Mouse (Mus musculus): Measurements from ENCODE around the gene Otor. TPM values are rescaled to one million over a fixed set of nuclear protein-coding genes. Genes with fewer than 3 reads are reported as not detected.
A peak's percentile ranks its signal among the peaks of the same experiment; 100 is the strongest.

The Otor gene
- polyA plus RNA-seq, 2 experiments = 5.6 to 7.7 TPM

DNA sequence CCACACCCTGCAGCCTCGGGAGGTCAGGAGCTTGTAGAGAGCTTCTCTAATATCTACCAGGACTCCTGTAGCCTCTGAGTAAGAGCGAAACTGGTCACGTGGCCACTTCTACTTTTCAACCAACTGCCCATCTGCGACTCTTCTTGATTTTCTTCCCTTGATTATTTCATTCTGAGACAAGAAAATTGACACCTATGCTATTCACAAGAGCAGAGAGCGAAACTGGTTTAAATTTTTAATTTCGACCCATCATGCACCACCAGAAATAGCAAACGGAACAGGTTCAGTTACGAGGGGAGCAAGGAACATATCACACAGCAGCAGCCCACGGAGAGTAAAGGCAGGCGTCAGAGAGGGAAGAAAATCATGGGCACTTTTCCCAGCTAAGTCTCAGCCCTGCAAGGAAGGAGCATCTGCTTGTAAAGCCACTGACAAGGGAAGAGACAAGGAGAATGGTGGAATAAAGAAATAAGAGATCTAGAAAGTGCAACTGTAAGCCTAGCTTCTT, 43.1 kb upstream of the Otor start:
- Histone ChIP-seq H3K4me3 (replicated peaks; ENCODE audit: low read length) (no peak overlapping the region), H3K36me3 (ENCODE audit: control insufficient read depth, insufficient read depth, low read length) (no peaks in the 10 kb centered on the region), H3K27ac (replicated peaks; ENCODE audit: low read depth, low read length) (no peak overlapping the region; the same call in 1 of the 2 replicates), H3K27me3 (ENCODE audit: control insufficient read depth, insufficient read depth, low read length) (no peaks in the 10 kb centered on the region), H3K4me2 (replicated peaks; ENCODE audit: low read depth, low read length, severe bottlenecking) (peak overlapping the region; percentile 18; the same call in 1 of the 2 replicates), H3K9me3 (ENCODE audit: control insufficient read depth, low read length) (no peaks in the 10 kb centered on the region), H3K4me1 (ENCODE audit: control insufficient read depth, insufficient read depth, low read length) (peaks cover 10% of the 10 kb centered on the region; the same call in 1 of the 2 replicates), H3K9ac (ENCODE audit: low read depth, low read length, severe bottlenecking) (no peak overlapping the region)
- DNase-seq (ENCODE audit: low spot score) (no peak), ATAC-seq (ENCODE audit: low FRiP score, low read depth) (no peak)
- WGBS = 68% methylated on average over 10 of the region's 10 CpGs
- no peak for TF ChIP-seq POLR2A (IDR thresholded peaks at IDR 0.05; ENCODE audit: borderline replicate concordance, extremely low read depth, insufficient read depth, insufficient read length)

DNA sequence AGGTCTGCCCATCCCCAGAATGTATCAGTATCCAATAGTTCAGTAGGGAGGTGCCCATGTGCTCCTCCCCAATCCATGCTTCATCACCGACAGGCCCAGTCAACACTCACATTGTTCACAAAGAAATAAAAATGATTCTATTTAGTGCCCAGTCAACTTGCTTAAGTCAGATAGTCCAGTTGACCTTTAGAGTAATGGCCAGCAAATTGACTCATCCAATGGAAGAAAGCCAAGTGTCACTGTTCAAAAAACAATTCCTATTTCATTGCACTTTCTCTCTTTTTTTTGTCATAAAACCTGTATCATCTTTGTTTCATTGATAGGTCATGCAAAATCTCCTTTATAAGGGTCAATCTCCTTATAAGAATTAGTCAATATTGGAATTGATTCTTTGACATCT, 36.7 kb upstream of the Otor start:
- no peaks in the 10 kb centered on the region for H3K36me3 ChIP-seq (ENCODE audit: control insufficient read depth, insufficient read depth, low read length)
- no peak for TF ChIP-seq POLR2A (IDR thresholded peaks at IDR 0.05; ENCODE audit: borderline replicate concordance, extremely low read depth, insufficient read depth, insufficient read length)
- H3K27ac ChIP-seq (replicated peaks; ENCODE audit: low read depth, low read length) = no peak overlapping the region
- no peaks in the 10 kb centered on the region for H3K4me1 ChIP-seq (ENCODE audit: control insufficient read depth, insufficient read depth, low read length)
- no peak for DNase-seq (ENCODE audit: low spot score)
- H3K9ac ChIP-seq (ENCODE audit: low read depth, low read length, severe bottlenecking) = no peak overlapping the region
- no peak for ATAC-seq (ENCODE audit: low FRiP score, low read depth)
- no peak overlapping the region for H3K4me3 ChIP-seq (replicated peaks; ENCODE audit: low read length)
- no peak overlapping the region for H3K4me2 ChIP-seq (replicated peaks; ENCODE audit: low read depth, low read length, severe bottlenecking)
- 93% methylated on average over 1 of the region's 1 CpGs for WGBS
- H3K9me3 ChIP-seq (ENCODE audit: control insufficient read depth, low read length) = no peaks in the 10 kb centered on the region
- no peaks in the 10 kb centered on the region for H3K27me3 ChIP-seq (ENCODE audit: control insufficient read depth, insufficient read depth, low read length)

DNA sequence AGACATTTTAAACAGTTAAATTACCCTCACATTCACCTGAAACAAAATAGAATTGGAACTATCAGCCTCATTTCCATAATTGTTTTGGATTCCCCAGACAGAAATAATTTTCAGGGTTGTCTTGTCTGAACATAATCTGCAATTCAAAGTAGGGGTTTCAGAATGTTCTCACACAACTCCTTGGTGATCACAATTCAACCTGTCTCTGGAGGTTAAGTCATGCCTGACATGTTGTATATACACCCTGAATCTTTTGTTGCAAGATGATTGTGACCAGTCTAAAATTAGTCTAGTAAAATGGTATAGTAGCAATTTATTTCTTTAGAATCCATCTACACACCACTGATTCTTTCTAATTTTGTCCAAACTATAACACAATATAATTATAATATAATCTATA, 23.0 kb upstream of the Otor start:
- H3K27me3 ChIP-seq (ENCODE audit: control insufficient read depth, insufficient read depth, low read length) = no peaks in the 10 kb centered on the region

DNA sequence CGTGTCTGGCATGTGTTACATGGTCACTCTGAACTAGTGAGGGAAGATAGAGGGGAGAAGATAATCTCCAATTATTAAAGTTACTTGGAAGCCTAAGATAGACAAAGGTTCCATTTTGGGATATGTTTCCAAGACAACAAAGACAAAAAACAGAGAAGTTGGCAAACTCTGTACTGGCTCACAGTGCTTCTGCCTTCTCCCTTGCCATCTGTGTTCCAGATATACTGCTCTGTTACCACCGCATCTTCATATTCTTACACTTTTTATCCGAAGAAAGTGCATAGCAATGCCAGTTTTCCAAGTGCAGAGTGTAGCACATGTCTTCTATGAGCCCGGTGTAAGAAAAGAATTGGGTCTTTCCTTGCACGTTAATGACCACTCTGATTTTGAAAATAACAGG, 21.5 kb upstream of the Otor start:
- Histone ChIP-seq H3K9ac (ENCODE audit: low read depth, low read length, severe bottlenecking) (no peak overlapping the region), H3K4me1 (ENCODE audit: control insufficient read depth, insufficient read depth, low read length) (no peaks in the 10 kb centered on the region), H3K4me2 (replicated peaks; ENCODE audit: low read depth, low read length, severe bottlenecking) (no peak overlapping the region), H3K27ac (replicated peaks; ENCODE audit: low read depth, low read length) (no peak overlapping the region), H3K27me3 (ENCODE audit: control insufficient read depth, insufficient read depth, low read length) (no peaks in the 10 kb centered on the region), H3K4me3 (replicated peaks; ENCODE audit: low read length) (no peak overlapping the region), H3K9me3 (ENCODE audit: control insufficient read depth, low read length) (no peaks in the 10 kb centered on the region), H3K36me3 (ENCODE audit: control insufficient read depth, insufficient read depth, low read length) (no peaks in the 10 kb centered on the region)
- ATAC-seq (ENCODE audit: low FRiP score, low read depth) (no peak), DNase-seq (ENCODE audit: low spot score) (no peak)
- TF ChIP-seq POLR2A (IDR thresholded peaks at IDR 0.05; ENCODE audit: borderline replicate concordance, extremely low read depth, insufficient read depth, insufficient read length) = no peak
- 83% methylated on average over 5 of the region's 5 CpGs for WGBS

More for the DNA sequence above, 23.0 kb upstream of the Otor start:
- Histone ChIP-seq H3K4me3 (replicated peaks; ENCODE audit: low read length) (no peak overlapping the region), H3K4me2 (replicated peaks; ENCODE audit: low read depth, low read length, severe bottlenecking) (no peak overlapping the region), H3K9me3 (ENCODE audit: control insufficient read depth, low read length) (no peaks in the 10 kb centered on the region), H3K9ac (ENCODE audit: low read depth, low read length, severe bottlenecking) (no peak overlapping the region), H3K36me3 (ENCODE audit: control insufficient read depth, insufficient read depth, low read length) (no peaks in the 10 kb centered on the region), H3K4me1 (ENCODE audit: control insufficient read depth, insufficient read depth, low read length) (no peaks in the 10 kb centered on the region), H3K27ac (replicated peaks; ENCODE audit: low read depth, low read length) (no peak overlapping the region)
- DNase-seq (ENCODE audit: low spot score) (no peak), ATAC-seq (ENCODE audit: low FRiP score, low read depth) (no peak)
- no peak for TF ChIP-seq POLR2A (IDR thresholded peaks at IDR 0.05; ENCODE audit: borderline replicate concordance, extremely low read depth, insufficient read depth, insufficient read length)

DNA sequence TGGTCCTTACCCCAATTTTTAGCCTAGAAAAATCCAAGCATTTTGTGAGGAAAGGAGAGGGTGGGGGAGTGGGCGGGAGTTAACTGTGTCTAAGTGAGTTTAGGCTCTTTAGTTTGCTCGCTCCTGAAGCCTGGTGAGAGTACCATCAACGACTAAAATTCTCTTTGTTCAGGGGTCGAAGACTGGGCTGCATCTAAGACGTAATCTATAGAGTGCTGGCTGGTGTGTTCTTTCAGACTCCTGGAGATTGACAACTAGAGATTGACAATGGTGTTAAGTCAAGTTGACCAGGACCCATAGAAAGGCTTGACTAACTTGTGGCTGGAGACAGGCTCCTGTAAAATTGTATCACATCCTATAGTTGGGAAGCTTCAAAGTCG, 15.9 kb upstream of the Otor start:
- Histone ChIP-seq H3K4me3 (replicated peaks; ENCODE audit: low read length) (peak overlapping the region; percentile 64), H3K9me3 (ENCODE audit: control insufficient read depth, low read length) (no peaks in the 10 kb centered on the region), H3K36me3 (ENCODE audit: control insufficient read depth, insufficient read depth, low read length) (peaks cover 19% of the 10 kb centered on the region), H3K27me3 (ENCODE audit: control insufficient read depth, insufficient read depth, low read length) (no peaks in the 10 kb centered on the region), H3K9ac (ENCODE audit: low read depth, low read length, severe bottlenecking) (peak overlapping the region; percentile 82), H3K4me2 (replicated peaks; ENCODE audit: low read depth, low read length, severe bottlenecking) (peak overlapping the region; percentile 69), H3K27ac (replicated peaks; ENCODE audit: low read depth, low read length) (no peak overlapping the region), H3K4me1 (ENCODE audit: control insufficient read depth, insufficient read depth, low read length) (peaks cover 3% of the 10 kb centered on the region; the same call in 1 of the 2 replicates)
- TF ChIP-seq POLR2A (IDR thresholded peaks at IDR 0.05; ENCODE audit: borderline replicate concordance, extremely low read depth, insufficient read depth, insufficient read length) = no peak
- WGBS = 43% methylated on average over 6 of the region's 6 CpGs
- no peak for DNase-seq (ENCODE audit: low spot score)
- ATAC-seq (ENCODE audit: low FRiP score, low read depth) = no peak

Measured in limb, embryonic 14.5 days (tissue).